Mouse (Mus musculus) layer of hippocampus, adult 9-10 months (tissue): ENCODE data around the gene Gm1673.

Source experiments
- DNase-seq: peaks from one replicate; pipeline ENCODE4 v3.0.0; 2022; ENCODE audit warnings: low spot score

The Gm1673 gene

DNA sequence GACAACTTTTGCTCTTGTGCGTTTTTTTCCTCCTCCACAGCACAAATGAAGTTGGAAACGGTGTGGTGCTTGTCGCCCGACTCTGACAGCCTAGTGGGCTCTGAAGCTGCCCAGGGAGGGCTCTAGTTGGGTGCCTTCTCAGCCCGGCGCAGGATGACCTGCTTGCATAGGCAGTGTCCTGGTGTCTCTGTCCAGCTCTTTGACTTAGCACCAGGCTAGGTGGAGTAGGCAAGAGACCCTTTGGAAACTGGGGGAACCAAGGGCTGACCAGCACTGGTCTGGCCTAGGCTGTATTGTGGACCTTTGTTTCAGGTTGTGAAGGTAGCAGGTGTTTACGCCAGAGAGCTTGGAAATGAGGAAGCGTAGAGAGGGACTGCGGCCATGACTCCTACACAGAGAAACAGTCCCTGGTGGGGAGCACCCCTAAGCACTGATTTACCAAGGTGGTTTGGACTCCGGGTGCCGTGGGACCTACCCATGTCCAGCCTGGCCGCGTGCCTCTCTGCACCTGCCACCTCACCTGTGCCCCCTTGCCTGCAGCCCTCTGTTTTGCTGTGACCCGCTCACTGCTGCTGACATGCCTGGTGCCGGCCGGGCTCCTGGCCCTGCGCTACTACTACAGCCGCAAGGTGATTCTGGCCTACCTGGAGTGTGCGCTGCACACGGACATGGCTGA, 14.7 kb downstream of the Gm1673 start:
- DNase-seq: no peak

DNA sequence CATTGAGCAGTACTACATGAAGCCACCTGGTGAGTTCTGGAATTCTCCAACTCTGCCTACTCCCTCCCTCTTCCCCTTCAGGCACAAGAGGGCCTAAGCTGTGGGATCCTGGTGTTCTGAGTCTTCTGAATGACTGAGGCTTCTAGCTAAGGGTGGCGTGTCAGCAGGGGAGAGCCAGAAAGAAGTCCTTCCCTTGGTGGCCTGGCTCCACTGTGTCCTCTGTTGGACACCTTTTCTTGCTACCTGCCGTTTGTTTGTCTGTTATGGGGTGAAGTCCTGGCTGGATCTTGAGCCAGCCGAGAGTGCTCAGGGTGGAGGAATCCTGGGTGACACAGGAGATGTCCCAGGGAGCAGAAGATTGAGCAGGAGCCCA, 15.3 kb downstream of the Gm1673 start:
- no peak for DNase-seq

DNA sequence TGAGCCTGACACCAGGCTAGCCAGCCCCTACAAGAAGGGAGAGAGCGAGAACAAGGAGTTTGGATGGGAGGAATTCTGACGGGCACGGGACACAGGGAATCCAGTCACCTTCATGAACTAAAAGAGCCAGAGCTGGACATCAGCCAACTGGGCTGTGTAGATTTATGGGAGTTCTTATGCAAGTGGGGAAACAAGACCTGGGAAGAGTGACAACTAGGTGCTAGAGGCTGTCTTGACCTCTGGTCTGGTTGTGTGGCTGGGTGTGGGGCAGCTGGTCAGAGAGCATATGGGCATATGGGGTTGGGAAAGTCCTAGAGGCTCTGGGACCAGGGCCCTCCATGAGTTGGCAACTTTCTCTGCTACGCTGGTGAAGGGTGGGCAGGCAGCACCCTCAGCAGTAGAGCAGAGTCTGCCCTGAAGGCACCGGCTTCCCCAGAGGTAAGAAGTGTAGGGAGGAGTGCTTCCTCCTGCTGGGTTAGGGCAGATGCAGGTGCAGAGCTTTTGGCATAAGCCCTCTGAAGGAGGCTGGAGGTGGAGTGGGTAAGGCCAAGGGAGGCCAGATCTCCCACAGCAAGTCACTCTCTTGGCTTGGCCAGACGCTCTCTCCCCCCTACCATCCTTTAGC, 16.3 kb downstream of the Gm1673 start:
- DNase-seq: no peak

DNA sequence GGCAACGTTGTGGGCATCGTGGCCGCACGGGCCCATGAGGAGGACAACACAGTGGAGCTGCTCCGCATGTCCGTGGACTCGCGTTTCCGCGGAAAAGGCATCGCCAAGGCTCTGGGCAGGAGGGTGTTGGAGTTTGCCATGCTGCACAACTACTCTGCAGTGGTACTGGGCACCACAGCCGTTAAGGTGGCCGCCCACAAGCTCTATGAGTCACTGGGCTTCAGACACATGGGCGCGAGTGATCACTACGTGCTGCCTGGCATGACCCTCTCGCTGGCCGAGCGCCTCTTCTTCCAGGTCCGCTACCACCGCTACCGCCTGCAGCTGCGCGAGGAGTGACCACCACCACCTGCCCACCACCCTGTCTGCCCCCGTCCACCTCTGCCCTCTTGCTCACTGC, 17.6 kb downstream of the Gm1673 start:
- no peak for DNase-seq

DNA sequence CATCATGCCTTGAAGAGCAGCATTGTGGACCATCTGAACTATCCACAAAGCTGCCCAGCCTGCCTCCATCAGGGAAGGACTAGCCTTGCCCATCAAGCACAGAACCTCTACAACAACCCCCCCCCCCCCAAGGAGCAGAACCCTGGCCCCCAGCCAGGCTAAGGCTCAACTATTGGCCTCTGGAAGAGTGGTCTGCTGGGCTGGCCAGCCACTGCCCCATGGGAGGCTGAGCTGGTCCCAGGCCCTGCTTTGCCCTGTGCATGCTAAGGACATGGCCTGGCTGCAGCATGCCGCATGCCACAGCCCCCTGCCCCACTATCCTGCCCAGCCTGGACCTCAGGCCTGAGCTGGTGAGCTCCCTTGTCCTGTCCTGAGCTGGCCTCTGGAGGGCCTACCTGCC, 18.2 kb downstream of the Gm1673 start:
- DNase-seq: no peak

DNA sequence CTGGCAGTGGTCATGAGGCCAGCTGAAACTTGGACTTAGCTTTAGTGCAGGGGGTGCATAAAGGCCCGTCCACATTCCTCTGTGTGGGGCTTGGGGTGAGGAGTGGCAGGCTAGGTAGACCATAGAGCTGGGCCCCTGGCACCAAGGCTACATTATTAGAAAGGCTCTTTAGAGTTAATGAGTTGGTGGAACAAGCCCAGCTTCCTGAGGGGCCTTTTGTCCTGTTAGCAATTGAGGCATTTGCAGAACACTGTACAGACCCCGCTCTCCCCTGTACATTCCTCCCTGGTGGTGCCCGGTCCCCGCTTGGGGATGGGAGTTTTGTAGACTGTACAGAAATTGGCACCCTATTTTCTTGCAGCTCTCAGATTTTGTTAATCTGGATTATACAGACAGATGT, 19.4 kb downstream of the Gm1673 start:
- DNase-seq: no peak

DNA sequence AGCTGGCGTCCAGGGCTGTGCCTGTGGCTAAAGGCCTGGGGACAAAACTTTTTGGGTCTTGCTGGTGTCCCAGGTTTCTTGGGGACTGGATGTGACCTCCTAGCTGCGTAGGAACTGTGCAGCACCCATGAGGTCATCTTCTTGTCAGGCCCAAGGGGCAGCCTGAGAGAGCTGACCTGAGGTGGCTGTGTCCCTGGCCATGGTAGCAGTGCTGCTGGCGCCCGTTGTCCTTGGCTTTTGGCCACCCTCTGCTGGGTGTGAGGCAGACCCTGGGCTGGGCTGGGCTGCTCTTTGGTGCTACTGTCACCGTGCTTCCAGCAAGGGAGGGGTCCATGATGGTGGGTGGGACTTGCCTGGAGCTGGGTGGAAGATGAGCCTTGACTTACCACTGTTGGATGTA, 21.4 kb downstream of the Gm1673 start:
- DNase-seq: no peak

DNA sequence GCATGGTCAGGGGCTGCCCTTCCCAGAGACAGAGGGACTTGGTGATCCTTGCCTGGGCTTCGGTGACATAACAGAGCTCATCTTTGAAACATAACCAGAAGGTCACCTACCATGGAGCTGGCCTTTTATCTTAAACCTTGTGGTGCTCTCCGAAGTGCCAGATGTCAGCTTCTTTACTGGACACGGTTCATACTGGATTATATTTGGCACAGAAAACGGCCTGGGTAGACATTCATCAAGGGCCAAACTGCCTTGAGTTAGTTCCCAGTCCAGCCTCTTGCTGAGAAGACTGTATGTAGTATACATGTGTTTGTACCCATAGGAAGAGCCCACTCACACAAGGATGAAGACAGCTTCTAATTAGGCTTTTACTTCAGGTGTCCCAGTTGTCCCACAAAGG, 23.6 kb downstream of the Gm1673 start:
- no peak for DNase-seq

DNA sequence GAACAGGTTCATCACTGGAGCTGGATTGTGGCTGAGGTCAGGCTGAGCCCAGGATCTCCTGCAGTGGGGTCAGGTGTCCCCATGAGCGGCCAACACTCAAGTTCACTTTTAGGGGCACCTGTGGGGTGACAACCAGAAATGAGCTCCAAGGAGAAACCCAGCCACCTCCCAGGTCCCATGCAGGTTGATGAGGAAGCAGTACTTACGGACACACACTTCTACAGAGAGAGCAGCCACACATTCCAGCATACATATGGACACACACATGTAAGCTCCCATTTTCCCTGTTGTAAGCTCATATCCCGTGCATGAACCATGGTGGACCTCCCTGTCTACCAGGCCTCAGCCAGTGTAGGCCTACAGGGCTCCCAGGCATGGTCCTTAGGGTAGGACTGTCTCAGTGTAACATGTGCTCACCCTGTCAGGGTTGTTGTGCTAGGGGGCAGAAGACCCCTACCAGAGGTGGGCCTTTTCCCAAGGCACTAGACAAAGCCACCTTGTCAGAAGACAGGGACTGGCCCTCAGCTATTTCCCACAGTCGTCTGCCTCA, 24.2 kb downstream of the Gm1673 start:
- DNase-seq: no peak

DNA sequence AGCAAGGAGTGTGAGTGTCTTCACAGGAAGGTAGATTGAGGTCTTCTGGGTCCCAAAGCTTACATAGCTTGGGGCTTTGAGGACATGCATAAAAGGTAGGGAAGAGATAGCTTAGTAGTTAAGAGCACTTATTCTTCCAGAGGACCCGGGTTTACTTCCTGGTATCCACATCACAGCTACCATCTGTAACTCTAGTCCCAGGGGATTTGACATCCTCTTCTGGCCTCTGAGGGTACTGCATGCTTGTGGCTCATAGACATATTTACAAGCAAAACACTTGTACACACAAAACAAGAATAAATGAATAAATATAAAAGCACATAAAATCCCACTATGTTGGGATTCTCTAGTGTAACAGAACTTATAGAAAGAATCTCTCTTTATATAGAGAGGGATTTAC, 31.4 kb downstream of the Gm1673 start:
- no peak for DNase-seq

DNA sequence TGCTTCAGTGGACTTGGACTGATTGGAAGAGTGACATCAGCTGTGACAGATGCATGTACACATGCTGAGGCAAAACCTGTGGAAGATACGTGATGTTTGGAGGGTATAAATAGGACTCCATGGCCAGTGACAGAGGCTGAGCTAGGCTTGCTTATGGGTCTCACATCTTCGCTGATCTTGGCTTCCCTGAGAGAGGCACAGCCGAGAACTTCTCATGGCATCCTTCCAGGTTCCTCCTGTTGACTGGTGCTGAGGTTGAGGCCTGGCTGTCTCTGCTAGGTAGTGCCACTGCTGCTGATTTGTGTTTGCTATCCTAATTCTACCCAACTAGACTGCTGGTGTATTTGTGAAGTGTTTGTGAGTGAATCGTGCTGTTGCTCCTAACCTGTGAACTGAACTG, 35.7 kb downstream of the Gm1673 start:
- DNase-seq: no peak

DNA sequence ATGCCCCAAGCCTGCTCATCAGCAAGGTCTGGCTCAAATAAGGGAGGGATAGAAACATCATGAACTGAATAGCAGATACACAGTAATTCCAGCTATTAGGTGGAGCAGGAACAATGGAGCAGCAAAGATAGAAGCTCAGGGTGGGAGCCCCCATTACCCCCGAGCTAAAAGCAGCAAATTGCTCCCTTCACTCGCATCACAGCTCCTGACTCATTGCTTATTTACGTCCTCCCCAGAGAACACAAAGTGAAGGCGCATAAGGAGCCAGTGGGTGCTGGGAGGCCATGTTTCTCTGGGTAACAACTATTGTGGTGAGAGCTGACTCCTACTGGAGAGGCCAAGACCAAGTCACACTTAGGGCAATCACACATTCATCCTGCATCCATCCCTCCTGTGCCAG, 46.9 kb downstream of the Gm1673 start:
- DNase-seq: no peak

DNA sequence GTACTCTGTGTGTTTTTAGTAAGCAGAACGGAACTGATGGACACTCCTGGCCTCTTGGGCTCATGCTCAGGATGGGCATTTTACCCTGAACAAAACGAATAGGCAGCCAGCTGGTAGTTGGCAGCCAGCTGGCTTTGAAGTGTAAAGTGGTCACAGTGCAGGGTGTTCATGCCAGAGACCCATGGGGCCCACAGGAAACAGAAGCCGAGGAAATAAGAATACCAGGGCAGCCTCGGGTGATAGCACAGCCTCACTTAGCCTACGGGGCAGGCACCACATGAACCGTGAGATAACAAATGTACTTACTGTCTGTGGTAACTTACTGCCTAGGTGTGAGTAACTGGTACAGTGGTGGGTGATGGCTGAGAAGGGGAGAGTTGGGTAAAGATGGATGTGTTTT, 47.8 kb downstream of the Gm1673 start:
- no peak for DNase-seq

DNA sequence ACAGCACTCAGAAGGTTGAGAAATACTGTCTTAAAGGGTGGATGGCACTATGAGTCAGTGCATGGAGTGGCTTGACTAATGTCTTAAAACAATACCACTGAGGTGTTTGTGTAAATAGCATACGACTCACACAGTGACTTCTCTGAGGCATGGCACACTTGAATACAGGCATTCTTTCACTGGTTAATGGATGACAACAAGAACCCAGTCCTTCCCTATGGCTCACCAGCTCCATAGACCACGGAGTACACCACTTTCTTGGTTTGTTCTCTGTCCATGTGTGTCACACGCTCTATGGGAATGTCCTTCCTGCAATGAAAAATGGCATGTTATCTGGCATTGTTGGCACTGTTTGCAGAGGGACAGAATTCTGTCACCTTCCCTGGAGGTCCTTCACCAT, 49.3 kb downstream of the Gm1673 start:
- no peak for DNase-seq
